Mouse (Mus musculus): Measurements from ENCODE around the gene Rabepk. TPM values are rescaled to one million over a fixed set of nuclear protein-coding genes. Genes with fewer than 3 reads are reported as not detected.
"Not testable (repeated sequence)": the region's sequence is repeated elsewhere in the genome, so short reads cannot be mapped to it uniquely, and the experiment has no call there.

Rabepk gene
- polyA plus RNA-seq, 1 experiment from 2014 or later: 41.4 TPM

GRCm38 (mm10) chr2:34802565-34803245 lies 3.0 kb upstream of the Rabepk start:
- Histone ChIP-seq H3K9ac (peak overlapping the region; percentile 84), H3K27ac (peak overlapping the region; percentile 85), H3K4me1 (peaks cover 31% of the 10 kb centered on the region), H3K4me2 (replicated peaks) (peak overlapping the region; percentile 85), H3K36me3 (peaks cover 26% of the 10 kb centered on the region), H3K4me3 (peak overlapping the region; percentile 69)
- WGBS: under 1% methylated on average over 30 of the region's 32 CpGs
- ATAC-seq (ENCODE audit: low FRiP score, low read depth): peak; percentile 45
- not testable (repeated sequence) for H3K9me3 ChIP-seq, H3K27me3 ChIP-seq

DNA sequence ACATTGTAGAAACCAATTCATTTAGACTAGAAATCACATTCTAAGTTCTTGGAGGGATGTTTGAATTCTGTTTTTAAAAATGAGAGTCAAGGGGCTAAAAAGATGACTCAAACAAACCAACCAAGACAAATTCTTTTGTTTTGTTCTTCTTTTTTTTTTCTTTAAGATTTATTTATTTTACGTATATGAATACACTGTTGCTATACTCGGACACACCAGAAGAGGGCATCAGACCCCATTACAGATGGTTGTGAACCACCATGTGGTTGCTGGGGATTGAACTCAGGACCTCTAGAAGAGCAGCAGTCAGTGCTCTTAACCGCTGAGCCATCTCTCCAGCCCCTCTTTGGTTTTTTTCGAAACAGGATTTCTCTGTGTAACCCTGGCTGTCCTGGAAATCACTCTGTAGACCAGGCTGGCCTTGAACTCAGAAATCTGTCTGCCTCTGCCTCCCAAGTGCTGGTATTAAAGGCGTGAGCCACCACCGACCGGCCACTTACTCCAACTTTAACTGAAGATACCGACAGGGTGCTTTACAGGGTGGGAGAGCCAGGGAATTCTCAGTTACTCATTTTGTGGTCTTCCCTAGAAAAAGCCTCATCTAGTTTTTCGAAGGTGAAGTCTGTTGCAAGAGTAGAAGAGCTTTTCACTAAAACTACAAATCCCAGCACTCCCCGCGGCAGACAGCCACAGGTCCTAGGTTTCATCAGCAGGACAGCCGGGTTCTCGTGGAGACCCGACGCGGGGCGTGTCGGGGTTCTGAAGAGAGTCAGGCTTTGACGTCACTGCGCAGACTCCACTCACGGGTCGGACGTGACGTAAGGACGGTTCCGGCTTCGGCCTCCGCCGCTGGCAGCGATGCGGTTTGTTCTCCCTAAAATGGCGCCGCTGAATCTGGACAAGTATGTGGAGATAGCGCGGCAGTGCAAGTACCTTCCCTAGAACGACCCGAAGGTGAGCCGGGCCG lies 2.1 kb upstream of the Rabepk start:
- WGBS: 5% methylated on average over 39 of the region's 39 CpGs
- no peaks in the 10 kb centered on the region for H3K9me3 ChIP-seq
- H3K9ac ChIP-seq: peak overlapping the region; percentile 84
- ATAC-seq (ENCODE audit: low FRiP score, low read depth): peak; percentile 97
- peak overlapping the region; percentile 85 for H3K4me2 ChIP-seq (replicated peaks)
- H3K4me1 ChIP-seq: peaks cover 31% of the 10 kb centered on the region
- H3K27me3 ChIP-seq: no peaks in the 10 kb centered on the region
- peak overlapping the region; percentile 69 for H3K4me3 ChIP-seq
- H3K27ac ChIP-seq: peak overlapping the region; percentile 85
- peaks cover 20% of the 10 kb centered on the region for H3K36me3 ChIP-seq

- Histone ChIP-seq H3K9me3 (no peaks in the 10 kb centered on the region), H3K27me3 (no peaks in the 10 kb centered on the region), H3K4me3 (peak overlapping the region; percentile 70; the same call in 1 of the 2 replicates), H3K9ac (no peak overlapping the region), H3K4me2 (replicated peaks) (peak overlapping the region; percentile 79), H3K36me3 (peaks cover 19% of the 10 kb centered on the region), H3K4me1 (peaks cover 31% of the 10 kb centered on the region), H3K27ac (0 out of 2 replicates have a peak overlapping the region, but pooled peaks have one; percentile 80)
- ATAC-seq (ENCODE audit: low FRiP score, low read depth): no peak
- 80% methylated on average over 7 of the region's 7 CpGs for WGBS
These were observed 659 bp upstream of the Rabepk start for GRCm38 (mm10) chr2:34800371-34800770.

DNA sequence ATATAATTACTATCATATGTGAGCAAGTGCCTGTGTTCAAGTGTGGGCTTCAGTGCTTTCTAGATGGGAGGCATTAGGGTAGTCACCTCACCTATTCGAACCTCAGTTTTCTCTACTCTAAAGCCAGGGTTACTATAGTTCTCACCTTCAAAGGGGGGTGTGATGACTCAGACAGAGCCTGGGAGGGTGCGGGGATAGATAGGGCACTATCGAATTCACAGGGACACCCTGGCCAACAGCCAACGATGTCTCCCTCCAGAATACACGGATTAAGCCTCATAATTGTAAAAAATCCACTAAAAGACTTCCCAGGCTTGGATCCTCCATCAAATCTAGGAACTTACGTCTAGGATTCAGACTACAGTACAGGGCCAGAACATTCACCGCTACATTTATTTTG lies 4.3 kb downstream of the Rabepk start:
- no peak overlapping the region for H3K4me2 ChIP-seq (replicated peaks)
- H3K36me3 ChIP-seq: peaks cover 33% of the 10 kb centered on the region
- H3K4me3 ChIP-seq: no peak overlapping the region
- H3K27me3 ChIP-seq: no peaks in the 10 kb centered on the region
- no peaks in the 10 kb centered on the region for H3K9me3 ChIP-seq
- no peak overlapping the region for H3K9ac ChIP-seq
- peaks cover 18% of the 10 kb centered on the region for H3K4me1 ChIP-seq
- ATAC-seq (ENCODE audit: low FRiP score, low read depth): no peak
- 84% methylated on average over 7 of the region's 7 CpGs for WGBS
- no peak overlapping the region; the same call in 1 of the 2 replicates for H3K27ac ChIP-seq

DNA sequence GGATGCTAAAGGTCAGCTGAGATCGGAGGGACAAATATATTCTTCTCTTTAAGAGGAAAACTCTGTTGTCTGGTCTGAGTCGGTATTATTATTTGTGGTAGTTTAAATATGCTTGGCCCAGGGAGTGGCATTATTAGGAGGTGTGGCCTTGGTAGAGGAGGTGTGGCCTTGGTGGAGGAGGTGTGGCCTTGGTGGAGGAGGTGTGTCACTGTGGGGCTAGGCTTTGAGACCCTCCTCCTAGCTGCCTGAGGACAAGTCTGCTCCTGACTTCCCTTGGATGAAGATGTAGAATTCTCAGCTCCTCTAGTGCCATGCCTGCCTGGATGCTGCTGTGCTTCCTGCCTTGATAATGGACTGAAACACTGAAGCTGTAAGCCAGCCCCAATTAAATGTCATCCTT lies 5.2 kb downstream of the Rabepk start:
- no peak for ATAC-seq (ENCODE audit: low FRiP score, low read depth)

DNA sequence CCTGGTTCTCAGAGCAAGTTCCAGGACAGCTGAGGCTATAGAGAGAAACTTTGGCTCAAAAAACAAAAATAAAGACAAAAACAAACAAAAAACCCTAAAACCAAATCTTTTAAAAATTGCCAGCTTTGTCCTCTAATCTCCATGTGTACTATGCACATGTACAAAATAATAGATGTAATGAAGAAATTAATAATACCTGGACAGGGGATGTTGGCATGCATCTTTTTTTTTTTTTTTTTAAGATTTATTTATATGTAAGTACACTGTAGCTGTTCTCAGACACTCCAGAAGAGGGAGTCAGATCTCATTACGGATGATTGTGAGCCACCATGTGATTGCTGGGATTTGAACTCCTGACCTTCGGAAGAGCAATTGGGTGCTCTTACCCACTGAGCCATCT lies 7.2 kb downstream of the Rabepk start:
- 90% methylated on average over 2 of the region's 2 CpGs for WGBS
- not testable (repeated sequence) for H3K4me2 ChIP-seq (replicated peaks); H3K9me3 ChIP-seq; H3K27me3 ChIP-seq; H3K4me1 ChIP-seq; H3K4me3 ChIP-seq; H3K27ac ChIP-seq; H3K9ac ChIP-seq; ATAC-seq (ENCODE audit: low FRiP score, low read depth)
- peaks cover 52% of the 10 kb centered on the region for H3K36me3 ChIP-seq

More for the DNA sequence above, 5.2 kb downstream of the Rabepk start:
- Histone ChIP-seq H3K27ac (no peak overlapping the region), H3K27me3 (no peaks in the 10 kb centered on the region), H3K4me3 (no peak overlapping the region), H3K9ac (no peak overlapping the region), H3K9me3 (no peaks in the 10 kb centered on the region), H3K36me3 (peaks cover 41% of the 10 kb centered on the region), H3K4me2 (replicated peaks) (no peak overlapping the region), H3K4me1 (peaks cover 12% of the 10 kb centered on the region)
- 89% methylated on average over 2 of the region's 2 CpGs for WGBS

- no peaks in the 10 kb centered on the region for H3K27me3 ChIP-seq
- no peak overlapping the region for H3K27ac ChIP-seq
- no peak overlapping the region for H3K4me3 ChIP-seq
- no peak overlapping the region for H3K4me2 ChIP-seq (replicated peaks)
- H3K4me1 ChIP-seq: no peaks in the 10 kb centered on the region
- 93% methylated on average over 8 of the region's 8 CpGs for WGBS
- no peak for ATAC-seq (ENCODE audit: low FRiP score, low read depth)
- H3K9me3 ChIP-seq: no peaks in the 10 kb centered on the region
- H3K9ac ChIP-seq: no peak overlapping the region
- H3K36me3 ChIP-seq: peaks cover 57% of the 10 kb centered on the region
These were observed 9.4 kb downstream of the Rabepk start for GRCm38 (mm10) chr2:34790282-34790681.

DNA sequence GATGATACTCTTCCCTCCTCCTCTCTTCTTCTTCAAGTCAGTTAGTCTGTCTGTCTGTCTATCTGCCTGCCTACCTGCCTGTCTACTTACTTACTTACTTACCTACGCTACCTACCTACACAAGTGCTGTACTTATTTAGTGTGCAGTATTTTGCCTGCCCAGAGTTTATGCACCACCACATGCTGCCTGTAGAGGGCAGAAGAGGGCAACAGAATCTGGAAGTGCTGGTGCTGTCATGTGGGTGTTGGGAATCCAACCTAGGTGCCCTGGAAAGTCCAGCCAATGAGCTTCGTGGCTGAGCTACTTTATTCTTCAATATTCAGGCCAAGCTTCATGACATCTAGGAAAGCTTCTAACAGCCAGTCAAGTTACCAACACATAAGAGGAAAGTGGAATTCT lies 15.6 kb downstream of the Rabepk start:
- ATAC-seq (ENCODE audit: low FRiP score, low read depth): no peak
- 82% methylated on average over 2 of the region's 2 CpGs for WGBS
- Histone ChIP-seq H3K27ac (no peak overlapping the region), H3K4me2 (replicated peaks) (no peak overlapping the region), H3K9ac (no peak overlapping the region), H3K9me3 (no peaks in the 10 kb centered on the region), H3K36me3 (peaks cover 85% of the 10 kb centered on the region), H3K4me1 (no peaks in the 10 kb centered on the region), H3K4me3 (no peak overlapping the region), H3K27me3 (no peaks in the 10 kb centered on the region)

DNA sequence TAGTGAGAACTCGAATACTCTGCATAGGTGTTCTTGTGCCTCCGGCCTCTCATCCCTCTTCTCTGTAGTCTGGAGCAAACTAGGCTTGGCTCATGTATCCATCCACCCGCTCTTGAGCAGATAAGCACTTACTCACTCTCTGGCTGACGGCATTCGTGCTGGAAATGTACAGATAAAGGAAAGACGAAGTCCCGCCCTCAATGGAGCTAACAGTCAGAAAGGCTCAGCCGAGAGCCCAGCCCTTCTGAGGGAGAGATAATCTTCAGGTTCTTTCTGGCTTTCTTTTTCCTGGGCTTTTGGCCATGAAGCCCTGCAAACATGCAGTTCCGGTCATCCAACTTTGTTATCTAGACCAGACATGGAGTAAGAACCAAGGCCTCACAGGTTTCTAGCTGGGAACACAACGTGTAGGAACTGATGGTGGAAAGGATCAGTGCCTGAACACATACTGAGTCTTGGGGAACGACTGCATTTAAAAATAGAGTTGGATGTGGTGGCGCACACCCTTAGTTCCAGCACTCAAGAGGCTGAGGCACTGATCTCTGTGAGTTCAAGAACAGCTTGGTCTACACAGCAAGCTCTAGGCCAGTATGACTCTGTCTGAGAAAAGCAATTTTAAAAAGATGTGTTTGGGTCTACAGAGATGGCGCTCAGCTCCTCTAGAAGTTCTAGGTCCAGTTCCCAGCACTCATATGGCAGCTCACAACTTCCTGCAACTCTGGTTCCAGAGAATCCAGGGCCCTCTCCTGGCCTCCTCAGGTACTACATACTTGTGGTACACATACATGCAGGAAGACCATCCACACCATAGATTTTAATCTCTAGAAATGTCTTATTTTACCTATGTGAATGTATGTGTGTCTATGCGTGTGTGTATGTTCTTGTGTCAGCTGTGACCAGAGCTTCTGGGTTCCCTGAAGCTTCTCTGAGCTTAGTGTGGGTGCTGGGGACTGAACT lies 16.4 kb downstream of the Rabepk start:
- H3K9ac ChIP-seq: no peak overlapping the region
- no peak overlapping the region for H3K4me2 ChIP-seq (replicated peaks)
- no peak overlapping the region for H3K27ac ChIP-seq
- H3K27me3 ChIP-seq: no peaks in the 10 kb centered on the region
- H3K36me3 ChIP-seq: peaks cover 87% of the 10 kb centered on the region
- 92% methylated on average over 14 of the region's 14 CpGs for WGBS
- ATAC-seq (ENCODE audit: low FRiP score, low read depth): no peak
- no peaks in the 10 kb centered on the region for H3K9me3 ChIP-seq
- no peak overlapping the region for H3K4me3 ChIP-seq
- H3K4me1 ChIP-seq: no peaks in the 10 kb centered on the region

DNA sequence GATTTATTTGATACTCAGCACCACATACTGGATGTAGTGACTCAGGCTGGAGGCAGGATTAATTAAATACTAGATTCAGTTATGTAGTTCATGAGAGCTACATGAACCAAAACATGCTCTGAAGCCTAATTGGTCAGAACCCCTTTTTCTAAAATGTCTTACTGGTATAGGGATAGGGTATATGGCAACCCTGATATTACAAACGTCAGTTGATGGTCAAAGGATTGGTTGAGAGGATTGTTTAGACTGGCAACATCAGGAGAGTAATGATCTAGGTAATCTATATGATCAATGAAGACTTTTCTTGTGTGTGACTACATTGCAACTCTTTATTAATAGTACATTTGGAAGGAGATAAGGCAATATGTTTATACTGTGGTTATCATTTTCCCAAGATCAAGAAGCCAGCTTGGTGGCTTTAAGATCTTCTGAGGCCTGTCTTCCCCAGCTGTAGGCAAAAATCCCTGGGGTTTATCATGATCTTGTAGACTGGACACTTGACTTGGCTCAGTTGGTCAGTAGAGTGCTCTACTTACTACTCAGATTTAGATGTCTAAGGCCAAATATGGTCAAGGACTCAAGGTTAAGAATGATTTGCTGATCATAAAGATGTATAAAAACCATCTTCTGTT lies 22.4 kb downstream of the Rabepk start:
- no peak overlapping the region for H3K27ac ChIP-seq
- H3K27me3 ChIP-seq: no peaks in the 10 kb centered on the region
- peak overlapping the region; percentile 15; the same call in 1 of the 2 replicates for H3K4me3 ChIP-seq
- H3K4me1 ChIP-seq: peaks cover 43% of the 10 kb centered on the region
- no peak overlapping the region for H3K9ac ChIP-seq
- no peak for ATAC-seq (ENCODE audit: low FRiP score, low read depth)
- WGBS: 49% methylated on average over 1 of the region's 1 CpGs
- peak overlapping the region; percentile 71 for H3K4me2 ChIP-seq (replicated peaks)
- H3K9me3 ChIP-seq: no peaks in the 10 kb centered on the region
- H3K36me3 ChIP-seq: peaks cover 88% of the 10 kb centered on the region

DNA sequence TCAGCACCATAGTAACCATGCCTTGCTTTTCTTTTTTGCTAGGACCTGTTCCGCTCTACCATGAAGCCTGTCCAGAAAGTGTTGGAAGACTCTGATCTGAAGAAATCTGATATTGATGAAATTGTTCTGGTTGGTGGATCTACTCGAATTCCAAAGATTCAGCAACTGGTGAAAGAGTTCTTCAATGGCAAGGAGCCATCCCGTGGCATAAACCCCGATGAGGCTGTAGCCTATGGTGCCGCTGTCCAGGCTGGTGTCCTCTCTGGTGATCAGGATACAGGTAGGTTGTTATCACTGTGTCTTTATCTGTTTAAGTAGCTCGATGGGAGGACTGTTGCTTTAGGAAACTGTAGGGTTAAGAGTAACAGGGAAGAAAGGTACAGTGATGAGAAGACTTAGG lies 25.2 kb downstream of the Rabepk start:
- no peak overlapping the region for H3K27ac ChIP-seq
- peaks cover 48% of the 10 kb centered on the region for H3K4me1 ChIP-seq
- ATAC-seq (ENCODE audit: low FRiP score, low read depth): no peak
- no peaks in the 10 kb centered on the region for H3K9me3 ChIP-seq
- peaks cover 64% of the 10 kb centered on the region for H3K36me3 ChIP-seq
- 0 out of 2 replicates have a peak overlapping the region, but pooled peaks have one; percentile 98 for H3K9ac ChIP-seq
- peak overlapping the region; percentile 96 for H3K4me3 ChIP-seq
- peak overlapping the region; percentile 71 for H3K4me2 ChIP-seq (replicated peaks)
- 89% methylated on average over 6 of the region's 6 CpGs for WGBS
- H3K27me3 ChIP-seq: no peaks in the 10 kb centered on the region
